Mouse (Mus musculus) brain, embryonic 14.5 days (tissue): ENCODE data around the gene Gm28051.

Experiments
- CTCF ChIP-seq: fragments of 200-500 bp; IDR thresholded peaks from 2 replicates; pipeline ENCODE4 v1.5.1; 2012; ENCODE audit warnings: inconsistent platforms, mild to moderate bottlenecking, moderate library complexity, borderline replicate concordance; ENCODE audit not compliant: insufficient read depth, insufficient read length; ENCODE audit errors: extremely low read depth
- POLR2A ChIP-seq: fragments of 200-500 bp; IDR thresholded peaks from 2 replicates; pipeline ENCODE4 v1.6.1; 2012; ENCODE audit warnings: mild to moderate bottlenecking, inconsistent platforms, borderline replicate concordance; ENCODE audit not compliant: poor library complexity, insufficient read depth, insufficient read length, severe bottlenecking; ENCODE audit errors: extremely low read depth

- TF ChIP-seq POLR2A: no peak
- no peak for TF ChIP-seq CTCF
Observed at GRCm38 (mm10) chr12:102778151-102778550, 20.6 kb upstream of the Gm28051 start.
